Mouse (Mus musculus) frontal cortex, adult (tissue): ENCODE data around the gene Utrn.

ENCODE experiments used
- ATAC-seq: cut with Nextera tagmentation; 2 replicates; pipeline ENCODE4 v1.9.2; 2017; ENCODE audit warnings: mild to moderate bottlenecking, moderate library complexity, mixed read lengths; ENCODE audit not compliant: low TSS enrichment

Gene Utrn

DNA sequence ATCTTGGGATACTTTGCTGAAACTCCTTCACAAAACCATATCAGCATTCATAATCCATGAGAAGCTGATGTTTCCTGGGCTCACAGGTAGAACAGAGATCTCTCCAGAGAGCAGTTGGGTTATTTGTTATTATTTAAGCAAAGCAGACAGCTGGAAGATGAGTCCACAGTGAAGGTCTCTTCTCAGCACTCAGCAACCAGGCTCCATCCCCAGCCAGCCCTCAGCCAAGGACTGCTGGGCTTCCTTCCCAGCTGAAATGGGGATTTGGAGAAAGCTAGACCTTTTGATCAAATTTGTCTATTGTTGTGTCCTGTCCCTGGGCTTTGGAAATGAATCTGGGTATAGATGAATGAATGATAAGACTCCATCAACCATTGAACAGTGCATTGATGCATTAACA, 276.1 kb downstream of the Utrn start:
- no peak for ATAC-seq

DNA sequence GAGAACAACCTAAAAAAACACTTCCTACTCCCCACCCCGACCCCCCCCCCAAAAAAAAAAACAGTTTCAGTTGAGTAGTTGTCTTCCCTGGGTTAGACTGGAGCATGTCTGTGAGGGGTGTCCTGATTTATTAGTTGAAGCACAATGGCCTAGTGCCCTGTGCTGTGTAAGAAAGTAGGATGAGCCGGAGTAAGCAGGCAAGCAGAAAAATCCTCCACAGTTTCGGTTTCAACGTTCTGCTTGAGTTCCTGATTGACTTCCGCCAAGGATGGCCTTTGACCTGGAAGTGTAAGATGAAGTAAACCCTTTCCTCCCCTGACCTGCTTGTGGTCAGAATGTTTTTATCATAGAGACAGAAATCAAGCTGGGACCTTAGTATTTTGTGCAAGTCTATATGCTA, 277.2 kb downstream of the Utrn start:
- no peak for ATAC-seq

DNA sequence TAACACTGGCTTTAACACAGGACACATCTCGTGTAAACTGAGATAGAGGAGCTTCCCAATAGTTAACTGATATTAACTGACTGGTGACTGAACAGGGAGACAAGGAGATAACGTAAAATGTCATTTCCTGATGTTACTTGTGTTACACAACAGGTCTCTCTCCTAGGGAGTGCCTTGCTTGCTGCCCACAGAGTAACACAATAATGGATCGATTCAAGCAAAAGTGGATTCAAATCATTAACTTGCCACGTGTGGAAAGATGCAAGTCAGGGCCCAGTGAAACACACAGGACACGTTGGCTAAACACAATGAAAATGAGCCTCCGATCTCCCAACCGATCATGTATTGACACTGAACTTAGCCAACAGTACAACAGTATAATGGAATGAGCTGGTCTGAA, 281.1 kb downstream of the Utrn start:
- ATAC-seq = no peak

DNA sequence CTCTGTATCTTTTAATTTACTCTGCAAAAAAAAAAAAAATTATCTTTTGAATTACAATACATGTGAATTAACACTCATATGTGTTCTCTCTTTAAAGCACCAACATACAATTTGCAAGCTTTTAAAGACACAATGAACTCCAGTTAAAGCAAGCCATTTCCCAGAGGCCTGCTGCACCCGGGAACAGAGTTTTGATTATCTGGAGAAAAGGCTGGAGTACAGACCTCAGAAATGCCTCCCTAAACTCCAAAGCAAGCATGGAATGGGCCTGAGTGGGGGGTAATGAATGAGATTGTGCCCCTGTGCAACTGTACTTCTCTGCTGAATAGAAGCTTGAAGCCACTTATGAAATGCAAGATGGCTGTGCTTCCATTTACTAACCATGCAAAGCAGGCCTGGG, 281.8 kb downstream of the Utrn start:
- ATAC-seq = no peak

DNA sequence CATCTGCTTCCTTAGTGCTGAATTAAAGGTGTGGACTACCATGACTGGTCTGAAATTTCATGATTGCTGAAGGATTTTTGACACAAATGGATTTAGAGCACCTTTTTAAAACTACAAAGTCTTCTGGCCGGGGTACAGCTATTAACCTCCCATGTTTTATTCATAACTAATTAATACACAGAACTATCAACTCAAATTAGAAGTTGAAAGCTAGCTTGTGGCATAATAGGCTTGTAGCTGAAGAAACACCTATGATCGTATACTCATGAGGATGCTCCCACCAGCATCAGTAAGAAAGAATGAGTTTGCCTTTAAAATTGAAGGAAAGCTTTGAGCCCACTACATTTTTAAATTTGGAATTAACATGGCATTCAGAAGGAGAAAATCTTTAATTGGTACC, 282.3 kb downstream of the Utrn start:
- no peak for ATAC-seq

DNA sequence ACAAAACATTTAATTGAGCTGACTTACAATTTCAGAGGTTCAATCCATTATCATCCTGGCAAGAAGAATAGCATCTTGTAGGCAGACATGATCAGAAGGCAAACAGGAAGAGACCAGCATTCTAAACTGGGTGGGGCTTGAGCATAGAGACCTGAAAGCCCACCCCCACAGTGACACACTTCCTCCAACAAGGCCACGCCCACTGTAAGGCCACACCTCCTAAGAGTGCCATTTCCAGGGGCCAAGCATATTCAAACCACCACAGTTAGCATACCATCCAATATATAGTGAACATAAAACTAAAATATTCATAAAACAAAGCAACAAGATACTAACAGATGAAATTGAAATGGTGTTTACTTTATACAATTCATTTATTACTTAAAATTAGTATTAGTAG, 283.0 kb downstream of the Utrn start:
- ATAC-seq = no peak

DNA sequence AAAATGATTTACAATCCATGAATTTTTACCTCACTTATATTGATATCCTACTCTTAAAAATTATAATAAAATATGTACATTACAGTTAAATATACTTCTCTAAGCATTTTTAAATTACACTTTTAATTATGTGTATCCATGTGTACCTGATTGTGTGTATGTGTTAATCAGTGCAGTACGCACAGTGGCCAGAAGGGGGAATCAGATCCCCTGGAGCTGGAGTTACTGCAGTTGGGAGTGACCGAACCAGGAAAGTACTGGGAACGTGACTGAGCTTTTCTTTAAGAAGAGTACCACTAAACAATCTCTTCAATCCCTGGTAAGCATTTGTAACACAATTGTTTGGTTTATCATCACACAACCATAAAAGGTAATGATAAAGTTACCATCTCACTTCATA, 285.7 kb downstream of the Utrn start:
- no peak for ATAC-seq

DNA sequence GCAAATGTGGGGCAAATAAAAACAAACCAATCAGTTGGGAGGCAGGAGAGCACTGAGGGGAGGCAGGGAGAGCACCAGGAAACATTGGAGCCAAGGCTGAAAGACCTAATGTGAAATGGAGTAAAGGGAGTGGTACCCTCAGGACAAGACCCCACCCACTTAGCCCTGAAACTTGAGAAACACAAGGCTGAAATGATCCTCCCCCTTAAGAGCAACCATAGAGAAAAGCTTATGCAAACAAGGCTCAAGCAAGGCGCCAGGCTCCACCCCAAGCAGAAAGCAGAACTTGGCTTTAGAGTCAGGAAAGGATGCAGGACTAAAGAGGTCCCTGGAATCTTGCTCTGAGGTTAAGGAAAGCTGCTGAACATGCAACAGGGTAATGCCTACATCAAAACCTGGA, 290.1 kb downstream of the Utrn start:
- no peak for ATAC-seq

DNA sequence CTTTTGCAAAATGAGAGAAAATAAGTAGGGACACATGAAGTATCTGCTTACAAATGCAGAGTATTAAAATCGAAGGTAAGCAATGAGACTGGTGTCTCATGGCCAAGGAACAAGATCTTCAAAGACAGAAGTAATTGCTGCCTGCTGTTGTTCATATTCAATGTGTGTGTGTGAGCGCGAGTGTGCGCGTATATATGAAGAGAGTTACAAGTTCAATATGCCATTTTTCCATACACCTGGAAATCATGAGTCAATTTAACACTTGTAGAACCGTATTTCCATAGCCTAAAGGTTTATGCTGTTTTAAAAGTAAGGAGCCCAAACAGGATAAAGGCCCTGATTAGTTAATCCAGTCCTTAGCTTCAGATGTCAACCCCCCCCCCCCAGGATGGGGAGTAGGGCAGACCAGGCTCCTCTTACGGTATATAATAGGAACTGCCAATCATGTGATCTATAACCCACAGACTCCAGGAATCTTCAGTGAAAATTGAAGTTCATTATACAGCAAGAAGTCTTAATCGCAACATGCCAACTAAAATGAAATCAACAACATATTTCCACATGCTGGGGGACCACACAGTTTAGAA, 293.2 kb downstream of the Utrn start:
- ATAC-seq = no peak

DNA sequence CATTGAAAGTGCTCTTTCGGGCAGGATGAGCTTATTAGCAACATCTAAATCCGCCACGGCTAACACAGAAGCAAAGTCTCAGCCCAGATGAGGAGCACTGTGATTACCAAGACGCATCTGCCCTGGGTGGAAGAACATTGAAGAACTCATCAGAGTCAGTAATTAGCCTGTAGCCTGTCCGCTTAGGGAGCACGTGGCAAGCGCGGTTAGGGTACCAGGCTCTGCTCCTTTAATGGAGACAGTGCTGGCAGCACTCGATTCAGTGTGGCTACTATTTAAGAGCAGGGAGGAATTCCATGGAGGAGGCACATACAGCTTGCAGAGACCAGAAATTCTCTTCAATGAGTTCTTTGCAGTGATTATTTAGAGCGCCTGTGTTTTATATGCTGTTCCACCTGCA, 294.4 kb downstream of the Utrn start:
- ATAC-seq = peak; percentile 62

DNA sequence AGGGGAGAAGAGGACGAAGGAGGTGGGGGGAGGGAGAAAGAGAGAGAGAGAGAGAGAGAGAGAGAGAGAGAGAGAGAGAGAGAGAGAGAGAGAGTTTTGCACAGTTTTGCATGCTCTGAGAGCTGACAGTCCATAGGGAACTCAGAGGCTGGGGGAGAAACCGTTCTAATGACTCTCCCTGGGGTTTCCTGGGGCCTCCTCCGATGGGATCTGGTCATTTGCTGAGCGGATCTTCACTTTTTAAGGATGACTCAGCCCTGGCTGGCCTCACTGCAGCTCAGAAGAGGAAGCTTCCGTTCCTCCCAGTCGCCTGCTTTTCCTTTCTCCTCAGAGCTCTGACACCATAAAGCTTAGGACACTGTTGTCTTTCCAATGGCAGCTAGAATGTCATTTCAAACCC, 295.6 kb downstream of the Utrn start:
- ATAC-seq = peak; percentile 56

DNA sequence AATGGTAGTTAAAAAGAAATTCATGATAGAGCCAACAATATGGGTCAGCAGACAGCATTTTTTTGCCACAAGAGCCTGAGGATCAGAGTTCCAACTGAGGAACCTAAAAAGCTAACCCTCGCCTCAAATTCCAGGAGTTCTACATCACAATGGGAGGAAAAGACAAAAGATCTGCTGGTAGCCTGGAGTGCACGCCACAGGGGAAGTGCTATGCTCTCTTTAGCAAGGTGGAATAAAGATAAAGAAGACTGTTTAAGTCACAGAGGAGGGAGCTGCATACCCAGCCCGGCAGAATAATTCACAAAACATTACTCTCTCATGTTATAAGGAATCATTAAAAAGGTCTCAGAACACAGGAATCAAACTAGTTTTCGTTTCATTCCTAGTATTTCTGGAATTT, 296.4 kb downstream of the Utrn start:
- no peak for ATAC-seq

DNA sequence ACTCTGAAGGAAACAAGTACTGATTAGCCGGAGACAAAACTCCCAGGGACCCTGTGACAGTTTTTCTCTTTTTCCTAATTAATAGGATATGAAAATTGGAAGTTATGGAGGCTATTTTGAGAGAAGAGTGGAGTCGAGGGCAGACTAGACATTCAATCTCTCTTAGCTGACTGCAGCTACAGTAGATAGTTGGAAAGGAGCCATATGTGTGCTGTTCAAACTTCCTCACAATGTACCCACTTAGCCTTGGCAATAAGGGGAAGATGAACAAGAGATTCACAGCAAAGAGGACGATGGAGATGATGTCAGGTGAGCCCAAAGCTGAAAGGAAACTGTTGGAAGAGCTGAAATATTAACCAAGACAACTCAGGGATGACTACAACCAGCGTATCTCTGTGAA, 304.7 kb downstream of the Utrn start:
- ATAC-seq = no peak

DNA sequence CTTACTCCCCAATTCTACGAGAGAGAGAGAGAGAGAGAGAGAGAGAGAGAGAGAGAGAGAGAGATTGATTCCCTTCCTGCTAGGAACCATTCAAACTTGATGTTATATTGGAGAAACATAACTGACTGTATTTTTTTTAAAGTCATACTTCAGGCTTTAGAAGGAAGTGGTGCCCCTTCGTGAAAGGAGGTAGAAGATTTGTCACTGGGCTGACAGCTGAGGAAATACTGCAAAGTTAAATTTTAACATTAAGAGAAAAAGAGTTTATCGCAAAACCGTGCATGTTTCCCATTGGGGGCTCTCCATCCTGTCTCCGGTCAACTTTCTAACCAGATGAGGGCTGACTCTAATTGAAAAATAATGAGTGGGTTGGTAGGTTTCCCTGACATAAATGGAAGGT, 310.4 kb downstream of the Utrn start:
- no peak for ATAC-seq

DNA sequence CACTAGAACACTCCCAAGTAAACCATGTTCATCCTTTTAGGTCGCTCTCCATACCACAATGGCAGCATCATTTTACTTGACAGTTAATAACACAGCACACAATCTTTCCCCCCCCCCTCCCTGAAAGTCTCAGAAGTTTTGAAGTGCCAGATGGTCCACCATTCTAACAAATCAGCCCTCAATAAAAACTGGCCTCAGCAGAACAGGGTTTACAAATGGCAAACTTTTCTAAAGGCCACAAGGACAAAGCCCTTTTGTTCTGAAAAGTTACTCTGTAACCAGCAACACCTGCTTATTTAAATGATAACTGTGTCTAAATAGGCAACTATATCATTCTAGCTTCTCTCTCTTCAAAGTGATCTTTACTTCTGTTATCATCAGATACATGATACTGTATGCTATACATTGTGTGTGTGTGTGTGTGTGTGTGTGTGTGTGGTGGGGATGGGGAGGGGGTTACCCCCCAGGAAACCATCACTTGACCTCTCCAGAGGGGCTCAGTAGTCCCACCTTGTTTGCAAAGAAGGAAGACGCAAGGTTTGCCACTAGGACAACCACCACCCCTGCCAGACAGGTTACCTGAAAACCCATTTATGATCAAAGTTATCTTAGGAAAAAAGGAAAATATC, 315.0 kb downstream of the Utrn start:
- no peak for ATAC-seq

DNA sequence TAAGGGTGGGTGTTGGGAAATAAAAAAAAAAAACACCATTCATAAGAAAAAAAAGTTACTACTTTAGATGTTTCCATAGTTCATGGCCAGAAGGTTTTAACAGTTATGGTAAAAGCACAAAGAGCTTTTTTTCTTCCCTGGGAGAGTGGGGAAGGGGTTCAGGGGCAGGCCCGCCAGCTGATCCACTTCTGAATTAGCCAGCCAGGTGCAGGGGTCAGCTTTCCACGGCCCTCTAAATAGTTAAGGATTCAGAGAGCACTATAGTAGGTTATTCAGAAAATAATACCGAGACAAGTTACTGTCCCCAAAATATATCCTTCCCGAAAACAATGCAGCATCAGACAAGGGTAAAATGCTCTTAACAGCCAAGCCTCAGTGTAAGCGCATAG, 316.3 kb downstream of the Utrn start:
- no peak for ATAC-seq

DNA sequence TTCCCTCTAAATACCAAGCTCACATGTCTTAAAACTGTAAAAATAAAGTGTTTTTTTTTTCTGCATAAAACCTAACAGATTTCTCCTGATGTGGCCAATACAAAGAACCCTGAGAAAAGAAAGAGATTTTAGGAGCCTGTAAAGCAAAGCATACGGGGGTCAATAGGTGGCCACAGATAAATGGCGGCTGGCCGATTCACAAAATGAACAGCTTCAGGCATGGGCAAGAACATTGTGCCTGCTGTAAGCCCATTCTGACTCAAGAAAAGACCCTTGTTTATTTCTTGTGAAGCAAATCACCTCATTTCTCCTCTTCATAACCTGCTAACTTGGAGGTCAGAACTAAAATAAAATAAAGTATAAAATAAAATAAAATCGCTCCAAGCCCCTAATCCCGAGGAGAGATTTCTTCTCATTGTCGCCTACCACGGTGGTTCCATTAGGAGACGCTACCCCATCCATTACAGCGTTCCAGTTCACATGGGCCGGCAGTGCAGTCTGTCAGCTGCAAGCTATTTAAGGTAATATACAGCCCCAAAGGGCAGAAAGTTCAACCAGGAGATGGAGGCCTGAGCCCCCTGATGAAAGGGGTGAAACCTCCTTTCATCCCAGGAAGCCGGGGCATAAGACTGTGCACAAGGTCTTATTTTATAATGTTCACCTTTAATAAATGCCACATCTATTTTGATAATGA, 316.8 kb downstream of the Utrn start:
- ATAC-seq = no peak

DNA sequence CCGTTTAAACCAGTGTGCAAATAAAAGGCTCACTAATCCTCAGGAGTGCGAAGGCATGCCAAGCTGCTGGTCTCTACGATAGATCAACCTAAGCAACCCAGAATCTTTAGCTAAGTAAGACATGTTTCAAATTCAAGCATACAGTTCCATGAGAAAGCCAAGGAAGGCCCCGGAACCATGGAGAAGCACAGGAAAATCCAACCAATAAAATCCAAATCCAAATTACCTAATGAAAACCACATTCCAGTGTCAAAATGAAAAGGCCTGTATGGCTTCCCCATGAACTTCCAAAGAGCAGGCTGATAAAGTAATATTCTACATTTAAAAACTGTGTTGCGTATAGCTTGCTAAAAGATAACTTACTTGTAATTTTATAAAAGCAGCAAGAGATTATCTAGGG, 317.4 kb downstream of the Utrn start:
- ATAC-seq = no peak

DNA sequence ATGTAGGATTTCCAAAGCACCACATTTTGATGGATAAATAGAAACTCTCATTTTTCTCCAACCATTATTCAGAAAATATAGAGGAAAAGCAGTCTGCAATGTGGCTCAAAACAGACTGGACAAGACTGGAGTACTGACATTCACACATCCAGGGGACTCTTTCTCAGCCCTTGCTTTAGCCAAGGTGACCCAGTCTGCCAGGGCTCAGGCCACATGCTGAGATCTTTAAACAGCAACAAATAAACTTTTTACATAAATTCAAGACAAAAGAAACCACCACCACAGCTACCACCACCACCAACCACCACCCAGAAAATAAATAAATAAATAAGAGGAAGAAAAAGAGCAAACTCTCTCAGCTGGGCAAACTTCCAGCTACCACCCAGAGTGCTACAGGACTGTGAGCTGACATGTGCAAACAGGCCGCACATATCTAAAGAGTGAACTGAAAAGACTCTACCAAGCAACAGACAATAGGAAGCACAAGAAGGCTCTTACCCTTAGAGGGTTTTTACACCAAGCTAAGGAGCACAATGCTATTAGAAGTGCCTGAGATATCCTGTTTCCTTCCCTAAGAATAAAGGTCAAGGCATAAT, 319.1 kb downstream of the Utrn start:
- ATAC-seq = no peak

DNA sequence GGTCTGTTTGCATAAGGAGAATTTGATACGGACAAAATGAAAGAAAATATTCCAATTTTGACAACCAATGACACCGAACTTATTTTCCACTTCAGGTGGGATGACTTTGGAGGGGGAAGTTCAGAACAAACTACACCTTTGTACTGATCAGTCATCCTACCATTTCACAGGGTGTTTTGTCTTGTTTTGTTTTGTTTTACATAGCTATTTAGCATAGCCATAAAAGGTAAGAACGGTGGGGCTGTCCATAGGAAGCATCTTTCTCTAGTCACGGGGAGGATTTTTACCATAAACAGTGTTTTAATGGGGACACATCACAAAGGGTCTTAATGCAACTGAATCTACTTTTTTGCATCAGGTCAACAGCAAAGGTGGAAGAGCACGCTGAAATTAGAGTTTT, 319.9 kb downstream of the Utrn start:
- no peak for ATAC-seq

DNA sequence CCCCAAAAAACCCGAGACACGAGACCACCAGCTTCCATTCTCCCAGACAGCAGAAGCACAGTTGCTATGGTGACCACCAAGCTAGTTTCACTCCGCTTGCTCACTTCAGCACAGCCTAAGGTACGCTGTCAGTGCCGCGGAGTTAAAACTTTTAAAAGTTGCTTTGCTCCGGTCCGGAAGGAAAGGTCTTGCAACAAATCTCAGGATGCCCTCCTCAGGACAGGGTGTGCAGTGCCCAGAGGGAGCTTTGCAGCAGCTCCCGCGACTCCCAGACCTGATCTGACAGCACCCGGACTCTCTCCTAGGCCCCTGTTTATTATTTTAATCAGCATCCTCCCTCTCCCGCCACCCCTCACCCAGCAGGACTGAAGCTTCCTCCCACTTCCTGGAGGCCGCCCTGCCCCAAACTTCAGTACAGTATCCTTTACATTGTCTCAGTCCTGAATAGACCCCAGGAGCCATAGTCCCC, 320.5 kb downstream of the Utrn start:
- peak; percentile 66 for ATAC-seq

DNA sequence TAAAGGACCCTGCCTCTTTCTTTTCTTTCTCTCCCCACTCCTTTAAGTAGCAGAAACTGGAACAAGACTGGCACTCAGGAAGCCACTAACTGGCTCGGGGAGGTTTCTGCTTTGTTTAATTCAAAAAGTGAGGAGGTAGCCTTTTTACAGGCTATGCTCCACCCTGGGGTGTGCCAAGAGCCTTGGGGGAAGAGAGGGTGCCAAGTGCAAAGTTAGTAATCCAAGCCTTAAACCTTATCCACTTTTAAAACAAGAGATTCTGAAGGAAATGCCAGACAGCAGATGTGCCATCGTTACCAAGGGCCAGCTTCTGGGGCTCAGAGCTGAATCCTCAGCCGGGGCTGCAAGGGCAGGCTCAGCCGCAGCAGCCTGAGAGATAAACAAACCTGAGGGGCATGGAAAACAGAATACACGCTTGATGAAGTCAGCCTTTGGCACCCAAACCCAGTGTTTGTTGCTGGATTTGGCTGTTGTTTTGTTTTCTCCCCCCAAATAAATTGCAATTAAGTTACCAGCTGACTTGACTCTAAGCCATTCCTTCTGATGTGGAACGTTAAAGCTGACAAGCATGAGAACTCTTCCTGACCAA, 322.0 kb downstream of the Utrn start:
- ATAC-seq = no peak

DNA sequence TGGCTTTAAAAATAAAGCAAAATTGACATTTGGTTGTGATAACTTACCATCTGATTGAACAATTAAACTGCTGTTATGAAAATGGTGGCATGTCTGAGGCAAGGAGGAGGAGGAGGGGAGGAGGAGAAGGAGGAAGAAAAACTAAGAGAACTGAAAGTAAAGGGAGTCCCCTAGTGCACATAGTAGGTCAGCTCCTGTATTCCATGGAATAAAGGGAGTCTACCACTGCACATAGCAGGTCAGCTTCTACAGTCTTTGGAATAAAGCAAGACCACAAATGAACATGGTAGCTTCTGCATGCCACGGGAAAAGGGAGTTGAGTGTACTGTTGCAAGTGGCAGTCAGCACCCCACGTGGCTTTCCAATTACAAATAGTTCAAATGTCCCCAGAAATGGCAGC, 323.7 kb downstream of the Utrn start:
- no peak for ATAC-seq
